In genomic region chr3:123234191-123234836, GRCm38 (mm10) we compare ENCODE assay signal across 8 mouse cellular contexts. TPM values are rescaled to one million over a fixed set of nuclear protein-coding genes. Genes with fewer than 3 reads are reported as not detected.
DNase-seq lines count a peak whose midpoint lies in the region; ATAC-seq and TF ChIP-seq lines count a peak whose summit lies in the region.
"Had no signal": no experiment of that assay in that cellular context is flagged by ENCODE, and none has a peak within 500 bp of the region (broad histone marks: within the 10 kb centered on the region; RNA-seq: fewer than 3 reads in every experiment).

No protein-coding gene starts in this region.

- ATAC-seq in kidney, postnatal 0 days (replicated peaks; ENCODE audit: low FRiP score, low read depth) = peak; percentile 13; the same call in 1 of the 2 replicates

- H3K4me2 ChIP-seq in kidney, postnatal 0 days (ENCODE audit: low read length) = peak overlapping the region; percentile 11; the same call in 1 of the 2 replicates

- peak; percentile 75 for TF ChIP-seq CTCF in kidney, postnatal 0 days (IDR thresholded peaks at IDR 0.05; ENCODE audit: low read depth)
- TF ChIP-seq CTCF in lung, adult 2 months (IDR thresholded peaks at IDR 0.05; ENCODE audit: insufficient read depth, low read length) = no peak; the same call in 1 of the 2 replicates

- no peak overlapping the region for H3K27ac ChIP-seq in kidney, postnatal 0 days

- no peaks in the 10 kb centered on the region for H3K9me3 ChIP-seq in kidney, postnatal 0 days (replicated peaks; ENCODE audit: low read length)

- H3K4me3 ChIP-seq in kidney, postnatal 0 days (replicated peaks; ENCODE audit: low read depth, low read length) = peak overlapping the region; percentile 11
- H3K4me3 ChIP-seq in lung, adult 2 months (replicated peaks; ENCODE audit: extremely low read depth, low read depth, low read length) = no peak overlapping the region

- 41% methylated on average over 16 of the region's 16 CpGs for WGBS in kidney, postnatal 0 days
- WGBS in lung, adult 2 months = 32% methylated on average over 16 of the region's 16 CpGs

- DNase-seq in urinary bladder, postnatal 14 days (ENCODE audit: low spot score) = peak; percentile 36
- DNase-seq in urinary bladder, postnatal 25 days (ENCODE audit: low spot score) = no peak
- peak; percentile 59 for DNase-seq in adrenal gland, postnatal 14 days
- DNase-seq in heart, adult 8-10 months (ENCODE audit: low spot score) = peak; percentile 80
- peak; percentile 84 for DNase-seq in kidney, postnatal 0 days (ENCODE audit: low spot score)
- peak; percentile 13 for DNase-seq in lung, adult 2 months
- peak; percentile 12 to 18 for DNase-seq in right cerebral cortex, postnatal 36 days (ENCODE audit: low spot score in 2 of 2)

- H3K4me1 ChIP-seq in kidney, postnatal 0 days (replicated peaks; ENCODE audit: insufficient read depth, low read length) = peaks cover 5% of the 10 kb centered on the region; the same call in 1 of the 2 replicates
- H3K4me1 ChIP-seq in lung, adult 2 months (ENCODE audit: control insufficient read depth, insufficient read depth, low read length) = no peaks in the 10 kb centered on the region; the same call in 1 of the 2 replicates

- H3K36me3 ChIP-seq in kidney, postnatal 0 days (ENCODE audit: insufficient read depth, low read length) = no peaks in the 10 kb centered on the region

- TF ChIP-seq POLR2A in lung, adult 2 months (IDR thresholded peaks at IDR 0.05; ENCODE audit: borderline replicate concordance, extremely low read depth, low read depth, low read length) = no peak

- no peaks in the 10 kb centered on the region for H3K27me3 ChIP-seq in kidney, postnatal 0 days (ENCODE audit: insufficient read depth, low read length)

- 0 out of 2 replicates have a peak overlapping the region, but pooled peaks have one; percentile 8 for H3K9ac ChIP-seq in kidney, postnatal 0 days (ENCODE audit: low read depth, low read length)

RNA-seq across cellular contexts. Expression of gene Synpo2, which starts 1.6 kb away (rescaled TPM):
- 6.5 and 9.8 TPM in 2 replicates for total RNA-seq in adrenal gland, postnatal 14 days (2021)
- 100 to 1,000 TPM in 2 of 4 experiments, 10 to 100 TPM in 2; 91.9 to 102 (median 100) TPM for total RNA-seq in heart, adult 8-10 months (2022)
- polyA plus RNA-seq in kidney, postnatal 0 days (2015; fragmentation: Nextera tagmentation; extraction: Ambion mirVana) = 5.1 and 5.2 TPM in 2 replicates
- polyA plus RNA-seq in lung, adult 2 months (2012; rRNA removed) = 11.8 and 12.8 TPM in 2 replicates
- total RNA-seq: neutrophil, adult 5-6 weeks had no signal

RNA-seq across cellular contexts. Expression of gene Sec24d, which starts 32.9 kb away (rescaled TPM):
- total RNA-seq in adrenal gland, postnatal 14 days (2021) = 93.5 and 106 TPM in 2 replicates
- total RNA-seq in heart, adult 8-10 months (2022) = 10 to 100 TPM; 31.1 to 37.7 (median 35.0) TPM
- 51.4 and 61.1 TPM in 2 replicates for polyA plus RNA-seq in kidney, postnatal 0 days (2015; fragmentation: Nextera tagmentation; extraction: Ambion mirVana)
- polyA plus RNA-seq in lung, adult 2 months (2012; rRNA removed) = 41.5 and 51.1 TPM in 2 replicates
